Mouse (Mus musculus) liver, embryonic 14.5 days (tissue): ENCODE measurements around the gene Lhfpl3.

Source experiments
- CTCF ChIP-seq: IDR thresholded peaks from 2 replicates; pipeline ENCODE4 v1.5.1; 2016; ENCODE audit warnings: antibody characterized with exemption, low read depth, control low read depth
- EP300 ChIP-seq: IDR thresholded peaks from 2 replicates; pipeline ENCODE4 v1.6.1; 2016; ENCODE audit warnings: antibody characterized with exemption, low read depth

- no peak for TF ChIP-seq CTCF
- no peak for TF ChIP-seq EP300
These were observed 407.4 kb downstream of the Lhfpl3 start for GRCm38 (mm10) chr5:23153210-23153609.
